Mouse (Mus musculus) kidney, adult 11 months (tissue): ENCODE results near the gene Ssb.
A peak's percentile ranks its signal among the peaks of the same experiment; 100 is the strongest.
"Not testable (repeated sequence)": the region's sequence is repeated elsewhere in the genome, so short reads cannot be mapped to it uniquely, and the experiment has no call there.

Source experiments
- DNase-seq: peaks from one replicate; pipeline ENCODE4 v3.0.0; 2022

The Ssb gene

GRCm38 (mm10) chr2:69883990-69884391 is 22.6 kb downstream of the Ssb start:
- no peak for DNase-seq

DNA sequence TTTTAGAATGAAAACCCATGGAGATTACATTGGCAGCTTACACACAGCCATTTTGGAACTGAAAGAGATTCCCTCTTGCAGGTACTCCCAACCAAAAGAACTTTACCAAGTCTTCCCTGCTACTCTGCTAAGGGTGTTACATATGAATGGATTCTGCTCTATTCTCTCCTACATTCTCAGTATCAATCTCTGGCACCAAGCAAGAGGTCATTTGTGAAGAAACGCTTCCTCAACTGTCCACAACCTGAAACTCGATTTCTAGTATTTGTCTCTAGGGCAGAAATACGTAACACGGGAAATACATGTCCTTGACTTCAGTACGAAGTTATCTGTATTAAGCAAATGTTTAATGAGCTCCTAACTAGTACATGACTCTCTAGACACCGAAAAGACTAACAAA is 23.2 kb downstream of the Ssb start:
- DNase-seq, result no peak

- no peak for DNase-seq
These were observed 23.7 kb downstream of the Ssb start for GRCm38 (mm10) chr2:69885050-69885449.

DNA sequence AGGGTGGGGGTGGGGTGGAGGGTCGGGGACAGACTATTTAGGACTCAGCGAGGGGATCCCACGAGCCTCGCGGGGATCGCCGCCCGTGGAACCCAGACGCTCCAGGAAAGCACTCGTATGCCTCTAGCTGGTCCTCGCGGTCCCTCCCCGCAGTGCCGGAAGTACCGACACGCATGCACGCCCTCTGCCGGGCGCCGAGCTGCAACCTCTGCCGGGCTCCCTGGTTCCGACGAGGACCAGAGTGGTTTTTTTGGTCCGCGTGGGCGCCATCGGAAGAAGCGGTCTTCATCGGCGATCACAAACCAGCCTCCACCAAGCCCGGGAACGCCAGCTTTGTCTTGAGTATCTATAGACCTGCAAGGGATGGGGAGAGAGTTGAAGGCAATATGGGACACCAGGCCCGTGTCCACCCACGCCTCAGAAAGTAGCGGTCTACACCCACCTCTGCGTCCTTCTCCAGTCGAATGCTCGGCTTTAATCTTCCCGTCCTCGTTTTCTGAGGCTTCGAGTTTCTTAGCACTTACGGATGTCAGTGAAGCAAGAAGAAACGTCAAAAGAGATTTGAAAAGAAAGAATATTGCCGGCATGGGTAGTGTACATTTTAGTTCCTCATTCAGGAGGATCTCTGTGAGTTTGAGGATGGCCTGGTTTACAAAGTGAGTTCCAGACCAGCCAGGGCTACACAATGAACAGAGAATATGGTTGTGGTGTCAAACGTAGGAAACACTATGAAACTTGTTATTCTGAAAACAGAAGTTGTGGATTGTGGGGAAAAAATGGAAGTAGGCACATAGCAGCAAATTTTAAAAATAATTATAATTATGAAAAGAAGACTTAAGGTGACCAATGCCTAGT is 24.3 kb downstream of the Ssb start, which contains the start of gene Mettl5:
Gene Mettl5, minus strand, starts transcription at position 165 of the 855 bp plus-strand sequence.
- peak; percentile 76 for DNase-seq

- DNase-seq, result no peak
These were observed 27.6 kb downstream of the Ssb start for GRCm38 (mm10) chr2:69888957-69889356.

DNA sequence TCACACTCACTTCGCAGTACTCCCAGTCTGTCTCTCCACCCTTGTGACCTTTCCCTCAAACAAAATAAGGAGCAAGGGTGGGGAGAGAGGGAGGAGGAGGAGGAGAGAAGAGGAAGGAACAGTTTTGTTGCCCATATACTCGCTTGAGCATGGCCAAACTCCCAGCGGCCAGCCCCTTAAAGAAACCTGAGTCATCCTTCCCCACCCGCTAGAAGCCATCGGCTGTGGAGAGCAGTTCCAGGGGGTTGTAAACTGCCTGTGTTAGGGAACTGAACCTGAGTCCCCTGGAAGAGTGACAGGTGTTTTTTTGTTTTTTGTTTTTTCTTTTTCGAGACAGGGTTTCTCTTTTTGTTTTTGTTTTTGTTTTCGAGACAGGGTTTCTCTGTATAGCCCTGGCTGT is 29.5 kb downstream of the Ssb start:
- DNase-seq, result no peak

DNA sequence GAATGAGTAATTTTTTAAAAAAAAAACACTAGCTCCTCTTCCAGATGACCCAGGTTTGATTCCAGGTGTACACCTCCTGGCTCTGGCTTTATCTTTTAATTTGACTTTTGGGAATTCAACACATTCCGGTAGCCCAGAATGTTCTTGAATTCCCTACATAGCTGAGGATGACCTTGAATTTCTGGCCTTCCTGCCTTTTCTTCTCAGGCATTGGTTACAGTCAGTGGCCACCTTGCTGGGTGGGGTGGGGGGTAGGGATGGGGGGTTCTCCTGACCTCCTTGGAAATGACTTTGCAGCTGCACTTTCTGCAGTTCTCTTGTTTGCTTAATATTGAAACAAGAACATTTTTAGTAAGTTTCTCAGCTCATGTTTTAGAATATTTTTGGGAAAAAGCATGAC is 31.8 kb downstream of the Ssb start:
- DNase-seq, result no peak

GRCm38 (mm10) chr2:69893891-69894290 is 32.5 kb downstream of the Ssb start:
- DNase-seq, result no peak

DNA sequence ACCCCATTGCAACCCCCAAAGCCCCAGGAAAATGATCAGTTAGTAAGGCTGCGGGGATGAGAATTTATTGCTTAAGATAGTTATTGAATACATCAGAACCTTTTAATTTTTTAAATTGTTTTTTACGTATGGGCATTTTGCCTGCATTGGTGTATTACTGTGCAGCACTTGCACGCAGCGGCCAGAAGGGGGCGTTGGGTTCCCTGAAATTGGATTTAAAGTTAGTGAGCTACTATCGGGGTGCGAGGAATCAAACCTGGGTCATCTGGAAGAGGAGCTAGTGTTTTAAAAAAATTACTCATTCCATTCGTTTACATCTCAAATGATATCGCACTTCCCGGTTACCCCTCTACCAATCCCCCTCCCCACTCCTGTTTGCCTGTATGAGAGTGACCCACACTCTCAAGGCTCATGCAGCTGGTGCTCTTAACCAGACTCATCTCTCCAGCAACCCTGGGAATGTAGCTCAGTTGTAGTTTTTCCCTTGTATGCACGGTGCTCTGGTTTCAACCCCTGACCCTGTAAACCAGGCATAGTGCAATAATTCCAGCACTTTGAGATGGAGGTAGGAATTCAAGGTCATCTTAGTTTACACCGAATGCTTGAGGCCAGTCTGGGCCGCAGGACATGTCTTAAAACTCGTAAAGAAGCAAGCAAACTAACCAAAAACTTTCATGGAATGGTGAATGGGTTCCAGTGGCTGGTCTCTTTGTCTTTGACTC is 34.3 kb downstream of the Ssb start:
- DNase-seq, result no peak

DNA sequence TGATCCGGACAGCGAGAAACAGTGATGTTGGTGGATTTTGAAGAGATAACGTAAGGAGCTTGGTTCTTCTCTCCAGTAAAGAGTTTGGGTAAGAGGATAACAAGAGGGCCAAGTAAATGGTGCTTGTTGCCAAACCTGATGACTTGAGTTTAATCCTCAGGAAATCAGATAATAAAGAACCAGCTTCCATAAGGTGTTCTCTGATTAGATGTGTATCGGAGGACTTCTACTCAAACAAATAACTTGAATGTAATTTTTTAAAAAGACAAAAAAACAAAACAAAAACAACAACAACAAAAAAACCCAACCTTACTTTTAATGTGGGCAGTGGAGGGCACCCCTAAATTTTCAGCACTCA is 34.8 kb downstream of the Ssb start:
- no peak for DNase-seq

- peak; percentile 96 for DNase-seq
These were observed 35.8 kb downstream of the Ssb start, which contains the start of gene Ubr3 for GRCm38 (mm10) chr2:69897039-69897617. Gene Ubr3, plus strand, starts transcription at chr2:69897246.

GRCm38 (mm10) chr2:69897618-69898575 is 36.5 kb downstream of the Ssb start:
- DNase-seq, result peak; percentile 63

GRCm38 (mm10) chr2:69903541-69903940 is 42.2 kb downstream of the Ssb start:
- no peak for DNase-seq

- DNase-seq, result not testable (repeated sequence)
These were observed 46.0 kb downstream of the Ssb start for GRCm38 (mm10) chr2:69907394-69907793.

GRCm38 (mm10) chr2:69912801-69913200 is 51.4 kb downstream of the Ssb start:
- DNase-seq, result no peak

GRCm38 (mm10) chr2:69917301-69917700 is 55.9 kb downstream of the Ssb start:
- no peak for DNase-seq
